8 mouse cellular contexts compared by ENCODE assay signal in genomic region chr5:150674866-150675265, GRCm38 (mm10). TPM values are rescaled to one million over a fixed set of nuclear protein-coding genes. Genes with fewer than 3 reads are reported as not detected.
DNase-seq lines count a peak whose midpoint lies in the region; ATAC-seq and TF ChIP-seq lines count a peak whose summit lies in the region.

No protein-coding gene starts in this region.

- H3K27me3 ChIP-seq in forebrain, embryonic 13.5 days: no peaks in the 10 kb centered on the region
- no peaks in the 10 kb centered on the region for H3K27me3 ChIP-seq in limb, embryonic 14.5 days (ENCODE audit: control insufficient read depth, insufficient read depth, low read length)

- H3K4me2 ChIP-seq in forebrain, embryonic 13.5 days: peak overlapping the region; percentile 60
- peak overlapping the region; percentile 58 for H3K4me2 ChIP-seq in limb, embryonic 14.5 days (replicated peaks; ENCODE audit: low read depth, low read length, severe bottlenecking)

- no peak for TF ChIP-seq POLR2A in limb, embryonic 14.5 days (IDR thresholded peaks at IDR 0.05; ENCODE audit: borderline replicate concordance, extremely low read depth, insufficient read depth, insufficient read length)

- 47% methylated on average over 6 of the region's 6 CpGs for WGBS in forebrain, embryonic 13.5 days
- 52% methylated on average over 6 of the region's 6 CpGs for WGBS in limb, embryonic 14.5 days

- H3K9me3 ChIP-seq in forebrain, embryonic 13.5 days (replicated peaks): no peaks in the 10 kb centered on the region
- H3K9me3 ChIP-seq in limb, embryonic 14.5 days (ENCODE audit: control insufficient read depth, low read length): no peaks in the 10 kb centered on the region

- no peaks in the 10 kb centered on the region for H3K36me3 ChIP-seq in forebrain, embryonic 13.5 days (ENCODE audit: poor library complexity, severe bottlenecking)
- no peaks in the 10 kb centered on the region for H3K36me3 ChIP-seq in limb, embryonic 14.5 days (ENCODE audit: control insufficient read depth, insufficient read depth, low read length)

- peak overlapping the region; percentile 88 for H3K4me3 ChIP-seq in forebrain, embryonic 13.5 days
- H3K4me3 ChIP-seq in limb, embryonic 14.5 days (replicated peaks; ENCODE audit: low read length): peak overlapping the region; percentile 78

- H3K9ac ChIP-seq in forebrain, embryonic 13.5 days: peak overlapping the region; percentile 98
- H3K9ac ChIP-seq in limb, embryonic 14.5 days (ENCODE audit: low read depth, low read length, severe bottlenecking): peak overlapping the region; percentile 93

- DNase-seq in cerebellum, postnatal 10 days: peak; percentile 12 to 15
- no peak for DNase-seq in cerebellum, adult 18-20 months
- peak; percentile 44 for DNase-seq in 416B (ENCODE audit: low read depth)
- no peak for DNase-seq in limb, embryonic 14.5 days (ENCODE audit: low spot score)
- DNase-seq in layer of hippocampus, adult 8-10 months (ENCODE audit: low spot score in 2 of 2): no peak

- no peak for ATAC-seq in forebrain, embryonic 13.5 days
- no peak for ATAC-seq in limb, embryonic 14.5 days (ENCODE audit: low FRiP score, low read depth)
- no peak for ATAC-seq in granulocyte monocyte progenitor cell, adult 5-6 weeks (replicated peaks; ENCODE audit: poor library complexity, severe bottlenecking)
- ATAC-seq in frontal cortex, adult (ENCODE audit: low TSS enrichment): no peak

- no peak overlapping the region for H3K27ac ChIP-seq in forebrain, embryonic 13.5 days
- no peak overlapping the region for H3K27ac ChIP-seq in limb, embryonic 14.5 days (replicated peaks; ENCODE audit: low read depth, low read length)

- peaks cover 19% of the 10 kb centered on the region for H3K4me1 ChIP-seq in forebrain, embryonic 13.5 days
- H3K4me1 ChIP-seq in limb, embryonic 14.5 days (ENCODE audit: control insufficient read depth, insufficient read depth, low read length): peaks cover 13% of the 10 kb centered on the region

RNA-seq across cellular contexts. Expression of gene Pds5b, which starts 1.3 kb away (rescaled TPM):
- 32.0 and 36.0 TPM in 2 replicates for polyA plus RNA-seq in forebrain, embryonic 13.5 days (2015; fragmentation: Nextera tagmentation; extraction: Ambion mirVana)
- polyA plus RNA-seq in limb, embryonic 14.5 days (2012; rRNA removed): 40.0 and 41.3 TPM in 2 replicates
- 41.6 and 47.6 TPM in 2 replicates for polyA plus RNA-seq in limb, embryonic 14.5 days (2014; fragmentation: Nextera tagmentation; extraction: Ambion mirVana)
- total RNA-seq in granulocyte monocyte progenitor cell, adult 5-6 weeks (2014; fragmentation: Nextera tagmentation): 52.8 and 56.1 TPM in 2 replicates
- total RNA-seq in granulocyte monocyte progenitor cell, adult 5-6 weeks (2017): 39.5 and 48.1 TPM in 2 replicates
- total RNA-seq in layer of hippocampus, adult 8-10 months (2022): 10 to 100 TPM; 66.0 to 88.3 (median 80.5) TPM

RNA-seq across cellular contexts. Expression of gene N4bp2l2, which starts 8.9 kb away (rescaled TPM):
- 31.4 and 32.7 TPM in 2 replicates for polyA plus RNA-seq in forebrain, embryonic 13.5 days (2015; fragmentation: Nextera tagmentation; extraction: Ambion mirVana)
- 28.5 and 35.0 TPM in 2 replicates for polyA plus RNA-seq in limb, embryonic 14.5 days (2012; rRNA removed)
- 52.6 and 57.3 TPM in 2 replicates for polyA plus RNA-seq in limb, embryonic 14.5 days (2014; fragmentation: Nextera tagmentation; extraction: Ambion mirVana)
- 73.5 and 80.6 TPM in 2 replicates for total RNA-seq in granulocyte monocyte progenitor cell, adult 5-6 weeks (2014; fragmentation: Nextera tagmentation)
- 96.2 and 105 TPM in 2 replicates for total RNA-seq in granulocyte monocyte progenitor cell, adult 5-6 weeks (2017)
- 100 to 1,000 TPM in 1 of 4 experiments, 10 to 100 TPM in 3; 74.7 to 101 (median 91.4) TPM for total RNA-seq in layer of hippocampus, adult 8-10 months (2022)

Comparison
In these comparisons a context has a peak if more than half of its experiments do, and no peak if none do; other contexts are left out.
1. DNase-seq: peak in cerebellum, postnatal 10 days (2 of 2) and 416B (single experiment); none in cerebellum, adult 18-20 months (0 of 2), limb, embryonic 14.5 days (single experiment) and layer of hippocampus, adult 8-10 months (0 of 2).